Mouse (Mus musculus): ENCODE results near the gene Bach2.

DNA sequence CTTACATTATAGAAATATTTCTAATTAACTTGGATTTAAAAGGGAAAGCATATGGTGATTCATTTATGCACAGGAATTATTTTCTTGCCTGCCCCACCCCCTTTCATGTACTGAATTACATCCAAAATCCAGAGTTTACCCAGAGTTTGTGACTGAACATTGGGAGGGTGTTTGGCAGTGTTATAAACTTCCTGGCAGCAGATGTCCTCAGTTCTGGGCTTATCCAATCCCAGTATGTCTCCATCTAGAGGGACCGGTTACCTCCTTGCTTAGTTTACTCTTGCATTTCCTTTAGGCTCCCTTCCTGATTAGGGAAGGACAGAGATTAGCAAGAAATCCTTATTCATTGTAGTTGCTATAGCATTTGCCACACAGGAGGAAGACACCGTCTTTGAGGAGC is 146.5 kb downstream of the Bach2 start:
- TF ChIP-seq CTCF (IDR thresholded peaks at IDR 0.05; ENCODE audit: low read depth, low read length): no peak
- no peak for TF ChIP-seq POLR2A (IDR thresholded peaks at IDR 0.05; ENCODE audit: insufficient read depth, low read length)
- no peak for TF ChIP-seq EP300 (IDR thresholded peaks at IDR 0.05; ENCODE audit: insufficient read depth, low read depth, low read length)
